Mouse (Mus musculus) myocyte (in vitro differentiated cells): ENCODE measurements at regions not wholly inside any gene's neighbourhood (a gene's known extent, or its start where the extent isn't known, plus 50 kb on each side); places are given as distances from the start of the nearest gene placed in this dataset.

ENCODE experiments used
- MAX ChIP-seq: IDR thresholded peaks from one replicate; pipeline ENCODE4 v1.6.1; 2011; ENCODE audit warnings: low read depth, mild to moderate bottlenecking, control low read depth
- MYOD1 ChIP-seq, 3 experiments: IDR thresholded peaks; one replicate each; pipeline ENCODE4 v1.6.1; 2011; ENCODE audit warnings: control low read depth in 2 of 3, low read depth in 2 of 3, mild to moderate bottlenecking in 2 of 3, moderate library complexity in 1 of 3; ENCODE audit not compliant: insufficient read length in 2 of 3, control insufficient read depth in 1 of 3
- POLR2A ChIP-seq: IDR thresholded peaks from one replicate; pipeline ENCODE4 v1.6.1; 2011; ENCODE audit warnings: low read depth, mild to moderate bottlenecking, control low read depth, moderate library complexity; ENCODE audit not compliant: insufficient read length
- POLR2AphosphoS2 ChIP-seq: IDR thresholded peaks from one replicate; pipeline ENCODE4 v1.6.1; 2011; ENCODE audit warnings: low read depth, control low read depth; ENCODE audit not compliant: insufficient read length
- REST ChIP-seq: IDR thresholded peaks from one replicate; pipeline ENCODE4 v1.6.1; 2011; ENCODE audit warnings: mild to moderate bottlenecking, control low read depth, moderate library complexity; ENCODE audit not compliant: insufficient read depth, insufficient read length
- SRF ChIP-seq: IDR thresholded peaks from one replicate; pipeline ENCODE4 v1.6.1; 2011; ENCODE audit warnings: low read depth; ENCODE audit not compliant: control insufficient read depth, insufficient read length
- TCF12 ChIP-seq: IDR thresholded peaks from one replicate; pipeline ENCODE4 v1.6.1; 2011; ENCODE audit warnings: mild to moderate bottlenecking, control low read depth; ENCODE audit not compliant: poor library complexity, insufficient read depth, severe bottlenecking
- USF1 ChIP-seq: IDR thresholded peaks from one replicate; pipeline ENCODE4 v1.6.1; 2011; ENCODE audit warnings: low read depth, mild to moderate bottlenecking, control low read depth, moderate library complexity

GRCm38 (mm10) chr4:22269064-22269463 lies 88.3 kb upstream of the Fbxl4 start:
- TF ChIP-seq USF1 (no peak), POLR2A (no peak), POLR2AphosphoS2 (no peak), MYOD1 (IDR thresholded peaks at IDR 0.05; ENCODE audit: control insufficient read depth in 1 of 3, insufficient read length in 2 of 3, low read depth in 2 of 3) (no peak), MAX (no peak), TCF12 (no peak), REST (no peak), SRF (no peak)
